Mouse (Mus musculus) heart, adult 2 months (tissue): ENCODE measurements around the gene Grxcr1.

Source experiments
- CTCF ChIP-seq: fragments of 200-600 bp; IDR thresholded peaks from 2 replicates; pipeline ENCODE4 v1.8.1; 2022; ENCODE audit warnings: antibody characterized with exemption, mild to moderate bottlenecking, moderate library complexity
- EP300 ChIP-seq: fragments of 200-500 bp; IDR thresholded peaks from 2 replicates; pipeline ENCODE4 v1.6.1; 2011; ENCODE audit warnings: low read depth, low read length, control low read depth; ENCODE audit not compliant: insufficient read depth

DNA sequence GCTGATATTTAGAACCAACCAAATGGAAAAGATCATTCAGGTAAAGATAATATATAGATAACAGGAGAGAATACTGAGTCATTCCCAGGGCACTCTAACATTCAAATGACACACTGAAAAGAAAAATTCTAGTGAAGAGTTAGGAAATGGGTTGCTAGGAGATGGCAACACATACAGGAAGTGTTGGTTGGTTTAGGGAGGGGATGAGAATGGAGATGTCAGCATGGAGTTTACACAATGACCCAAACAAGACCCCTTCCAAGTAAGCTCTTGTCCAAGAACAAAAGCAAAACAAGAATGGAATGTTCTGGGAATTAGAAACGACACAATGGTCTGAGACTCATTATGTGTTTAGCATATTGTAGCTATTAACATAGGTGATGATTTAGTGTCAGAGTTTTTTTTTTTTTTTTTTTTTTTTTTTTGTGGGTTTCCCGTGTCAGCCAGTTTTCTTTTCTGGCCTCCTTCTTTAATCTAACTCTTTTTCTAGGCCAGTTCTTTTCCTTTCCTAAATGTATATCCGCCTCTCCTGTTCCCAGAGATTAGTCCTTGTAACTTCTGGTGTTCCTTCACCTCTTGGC lies 49.6 kb upstream of the Grxcr1 start:
- TF ChIP-seq EP300: no peak
- no peak for TF ChIP-seq CTCF
